28 mouse cellular contexts compared by ENCODE assay signal in the genomic region with DNA sequence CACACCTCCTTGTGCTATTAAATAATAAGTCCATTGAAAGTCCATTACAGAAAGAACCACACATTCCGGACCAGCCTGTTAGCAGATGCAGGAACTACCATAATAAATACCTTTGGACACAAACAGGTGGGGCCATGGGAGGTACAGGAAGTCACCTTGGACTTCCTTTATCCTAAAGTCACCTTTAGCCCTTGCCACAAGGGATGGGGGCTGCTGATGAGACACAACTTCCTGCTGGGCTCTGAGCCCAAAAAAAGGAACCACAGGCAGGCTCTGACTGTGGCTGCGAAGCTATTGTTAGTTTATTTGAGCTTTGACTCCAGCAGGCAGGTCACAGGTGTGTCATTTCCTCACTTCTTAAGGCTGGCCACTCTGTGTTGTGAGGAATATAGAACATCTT. TPM values are rescaled to one million over a fixed set of nuclear protein-coding genes. Genes with fewer than 3 reads are reported as not detected.
DNase-seq lines count a peak whose midpoint lies in the region; ATAC-seq and TF ChIP-seq lines count a peak whose summit lies in the region.
"Had no signal": no experiment of that assay in that cellular context is flagged by ENCODE, and none has a peak within 500 bp of the region (broad histone marks: within the 10 kb centered on the region; RNA-seq: fewer than 3 reads in every experiment).

No protein-coding gene starts in this region.

- ATAC-seq in lung, postnatal 0 days, result no peak
- peak; percentile 37 to 69; a peak in 2 of 4 replicates for ATAC-seq in hematopoietic stem cell, adult 5-6 weeks (replicated peaks in 1 of 2; ENCODE audit: insufficient read depth in 1 of 2, low FRiP score in 2 of 2, low TSS enrichment in 1 of 2, low read depth in 1 of 2, poor library complexity in 2 of 2, severe bottlenecking in 2 of 2)
- ATAC-seq in megakaryocyte progenitor cell, adult 5-6 weeks (replicated peaks; ENCODE audit: poor library complexity), result peak; percentile 42
- ATAC-seq: forebrain, embryonic 13.5 days; hindbrain, embryonic 16.5 days; liver, embryonic 12.5 days had no signal

- no peak overlapping the region for H3K9ac ChIP-seq in lung, postnatal 0 days (replicated peaks; ENCODE audit: low read depth)
- H3K9ac ChIP-seq: embryonic facial prominence, embryonic 13.5 days; forebrain, embryonic 13.5 days; heart, embryonic 15.5 days; limb, embryonic 13.5 days; liver, embryonic 12.5 days; neural tube, embryonic 12.5 days had no signal

- H3K27me3 ChIP-seq in lung, postnatal 0 days (replicated peaks; ENCODE audit: insufficient read depth, low read length), result no peaks in the 10 kb centered on the region
- H3K27me3 ChIP-seq: embryonic facial prominence, embryonic 13.5 days; forebrain, embryonic 13.5 days; heart, embryonic 15.5 days; limb, embryonic 13.5 days; neural tube, embryonic 12.5 days had no signal

- no peak for TF ChIP-seq POLR2A in lung, adult 2 months (IDR thresholded peaks at IDR 0.05; ENCODE audit: borderline replicate concordance, extremely low read depth, low read depth, low read length)

- no peaks in the 10 kb centered on the region for H3K4me1 ChIP-seq in lung, postnatal 0 days (ENCODE audit: insufficient read depth, low read depth, low read length)
- no peaks in the 10 kb centered on the region for H3K4me1 ChIP-seq in lung, adult 2 months (ENCODE audit: control insufficient read depth, insufficient read depth, low read length)
- H3K4me1 ChIP-seq: embryonic facial prominence, embryonic 13.5 days; forebrain, embryonic 13.5 days; heart, embryonic 15.5 days; limb, embryonic 13.5 days; liver, embryonic 12.5 days; neural tube, embryonic 12.5 days had no signal

- no peak overlapping the region for H3K4me2 ChIP-seq in lung, postnatal 0 days (replicated peaks; ENCODE audit: low read depth, low read length)
- H3K4me2 ChIP-seq: embryonic facial prominence, embryonic 13.5 days; forebrain, embryonic 13.5 days; heart, embryonic 15.5 days; limb, embryonic 13.5 days; liver, embryonic 12.5 days; neural tube, embryonic 12.5 days had no signal

- peak; percentile 12 for DNase-seq in lung, postnatal 0 days (ENCODE audit: low spot score)
- DNase-seq in lung, adult 2 months, result no peak
- DNase-seq in cerebellum, adult 11-12 months, result no peak
- no peak for DNase-seq in left cerebral cortex, adult 9 months (ENCODE audit: low spot score in 2 of 2)
- DNase-seq in spleen, adult 12 weeks (ENCODE audit: low spot score), result no peak
- DNase-seq: adrenal gland, postnatal 14 days; cerebellum, adult 8-10 months; cerebellum, postnatal 36 days; embryo, embryonic 11 days; gastrocnemius, postnatal 36 days; heart, postnatal 36 days; kidney, adult 11 months; layer of hippocampus, postnatal 36 days; midbrain, embryonic 14.5 days; retina, postnatal 1 day; thymus, postnatal 25 days had no signal

- no peak for TF ChIP-seq EP300 in lung, postnatal 0 days (IDR thresholded peaks at IDR 0.05)

- 52% methylated on average over 2 of the region's 2 CpGs for WGBS in lung, postnatal 0 days
- 23% methylated on average over 2 of the region's 2 CpGs for WGBS in lung, adult 2 months

- no peak overlapping the region for H3K27ac ChIP-seq in lung, postnatal 0 days (ENCODE audit: low read length)
- H3K27ac ChIP-seq: embryonic facial prominence, embryonic 13.5 days; forebrain, embryonic 13.5 days; heart, embryonic 15.5 days; kidney, postnatal 0 days; layer of hippocampus, adult 2 months; limb, embryonic 13.5 days; liver, embryonic 12.5 days; neural tube, embryonic 12.5 days had no signal

- H3K4me3 ChIP-seq in lung, postnatal 0 days (ENCODE audit: low read depth, low read length), result no peak overlapping the region
- H3K4me3 ChIP-seq in lung, adult 2 months (replicated peaks; ENCODE audit: extremely low read depth, low read depth, low read length), result no peak overlapping the region
- H3K4me3 ChIP-seq: embryonic facial prominence, embryonic 13.5 days; erythroblast, embryonic 14.5 days; forebrain, embryonic 13.5 days; heart, embryonic 15.5 days; layer of hippocampus, adult 2 months; limb, embryonic 13.5 days; liver, embryonic 12.5 days; neural tube, embryonic 12.5 days had no signal

- no peaks in the 10 kb centered on the region for H3K36me3 ChIP-seq in lung, postnatal 0 days (ENCODE audit: insufficient read depth, low read length)
- H3K36me3 ChIP-seq: embryonic facial prominence, embryonic 13.5 days; heart, embryonic 15.5 days; limb, embryonic 13.5 days; liver, embryonic 12.5 days; neural tube, embryonic 12.5 days had no signal

- no peak for TF ChIP-seq CTCF in lung, postnatal 0 days (IDR thresholded peaks at IDR 0.05)
- TF ChIP-seq CTCF in lung, adult 2 months (IDR thresholded peaks at IDR 0.05; ENCODE audit: insufficient read depth, low read length), result no peak

- H3K9me3 ChIP-seq in lung, postnatal 0 days (ENCODE audit: low read length), result no peaks in the 10 kb centered on the region
- H3K9me3 ChIP-seq: embryonic facial prominence, embryonic 13.5 days; forebrain, embryonic 13.5 days; heart, embryonic 15.5 days; limb, embryonic 13.5 days; liver, embryonic 12.5 days; neural tube, embryonic 12.5 days had no signal

RNA-seq across cellular contexts. Expression of a gene that starts 13.7 kb away (rescaled TPM):
- polyA plus RNA-seq in lung, postnatal 0 days (2015; fragmentation: Nextera tagmentation; extraction: Ambion mirVana), result 4.5 and 4.7 TPM in 2 replicates
- 20.1 and 24.2 TPM in 2 replicates for polyA plus RNA-seq in lung, adult 2 months (2012; rRNA removed)
- total RNA-seq in hematopoietic stem cell, adult 5-6 weeks (2017), result 13.7 and 14.6 TPM in 2 replicates
- total RNA-seq in megakaryocyte progenitor cell, adult 5-6 weeks (2015), result 8.2 and 9.6 TPM in 2 replicates
- total RNA-seq in megakaryocyte progenitor cell, adult 5-6 weeks (2017), result 7.6 and 8.5 TPM in 2 replicates
